Mouse (Mus musculus): ENCODE results near the gene Arhgef10l. TPM values are rescaled to one million over a fixed set of nuclear protein-coding genes. Genes with fewer than 3 reads are reported as not detected.

The Arhgef10l gene
- polyA plus RNA-seq, 1 experiment from 2014 or later = 17.1 TPM

GRCm38 (mm10) chr4:140499571-140499970 lies 166.2 kb downstream of the Arhgef10l start:
- Histone ChIP-seq H3K4me3 (no peak overlapping the region), H3K9me3 (replicated peaks) (no peaks in the 10 kb centered on the region), H3K27me3 (ENCODE audit: low read depth, poor library complexity, severe bottlenecking) (no peaks in the 10 kb centered on the region), H3K27ac (no peak overlapping the region), H3K4me1 (peaks cover 45% of the 10 kb centered on the region), H3K36me3 (no peaks in the 10 kb centered on the region)
- no peak for DNase-seq (ENCODE audit: low spot score)
- 84% methylated on average over 6 of the region's 6 CpGs for WGBS

- H3K9me3 ChIP-seq (replicated peaks) = no peaks in the 10 kb centered on the region
- no peaks in the 10 kb centered on the region for H3K36me3 ChIP-seq
- DNase-seq (ENCODE audit: low spot score) = no peak
- H3K27ac ChIP-seq = 0 out of 2 replicates have a peak overlapping the region, but pooled peaks have one; percentile 9
- H3K4me3 ChIP-seq = no peak overlapping the region
- H3K27me3 ChIP-seq (ENCODE audit: low read depth, poor library complexity, severe bottlenecking) = no peaks in the 10 kb centered on the region
- H3K4me1 ChIP-seq = peaks cover 36% of the 10 kb centered on the region
- 55% methylated on average over 20 of the region's 20 CpGs for WGBS
These were observed 168.6 kb downstream of the Arhgef10l start for GRCm38 (mm10) chr4:140497169-140497568.

DNA sequence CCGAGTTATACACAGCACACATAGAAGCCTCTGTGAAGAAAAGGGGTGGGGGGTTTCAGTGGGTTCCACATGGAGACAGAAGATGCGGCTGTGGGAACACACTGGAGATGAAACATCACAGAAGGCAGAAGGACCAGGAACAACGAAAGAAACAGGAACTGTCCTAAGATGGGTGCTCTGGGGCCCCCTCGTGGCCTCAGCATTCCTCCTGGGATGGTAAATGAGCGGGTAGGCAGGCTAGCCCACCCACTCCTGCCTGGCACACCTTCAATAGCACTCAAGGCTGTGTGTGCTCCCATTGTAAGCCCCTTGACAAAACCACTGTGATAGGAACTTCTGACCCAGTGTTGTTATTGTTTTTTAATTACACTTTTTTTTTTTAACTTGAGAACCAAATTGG lies 174.3 kb downstream of the Arhgef10l start:
- H3K36me3 ChIP-seq = no peaks in the 10 kb centered on the region
- 54% methylated on average over 5 of the region's 5 CpGs for WGBS
- H3K27ac ChIP-seq = no peak overlapping the region

GRCm38 (mm10) chr4:140485442-140485841 lies 180.4 kb downstream of the Arhgef10l start:
- Histone ChIP-seq H3K27ac (no peak overlapping the region), H3K9me3 (replicated peaks) (no peaks in the 10 kb centered on the region), H3K4me3 (no peak overlapping the region), H3K36me3 (no peaks in the 10 kb centered on the region), H3K27me3 (ENCODE audit: low read depth, poor library complexity, severe bottlenecking) (peaks cover 13% of the 10 kb centered on the region; the same call in 1 of the 2 replicates), H3K4me1 (peaks cover 29% of the 10 kb centered on the region)
- no peak for DNase-seq (ENCODE audit: low spot score)
- 23% methylated on average over 12 of the region's 12 CpGs for WGBS

More for the DNA sequence above, 174.3 kb downstream of the Arhgef10l start:
- no peak overlapping the region for H3K4me3 ChIP-seq
- peaks cover 26% of the 10 kb centered on the region for H3K4me1 ChIP-seq
- no peaks in the 10 kb centered on the region for H3K9me3 ChIP-seq (replicated peaks)
- no peak for DNase-seq (ENCODE audit: low spot score)
- H3K27me3 ChIP-seq (ENCODE audit: low read depth, poor library complexity, severe bottlenecking) = no peaks in the 10 kb centered on the region

GRCm38 (mm10) chr4:140483134-140483533 lies 182.7 kb downstream of the Arhgef10l start:
- Histone ChIP-seq H3K27me3 (ENCODE audit: low read depth, poor library complexity, severe bottlenecking) (peaks cover 16% of the 10 kb centered on the region), H3K4me1 (peaks cover 37% of the 10 kb centered on the region), H3K36me3 (no peaks in the 10 kb centered on the region), H3K27ac (no peak overlapping the region), H3K4me3 (no peak overlapping the region), H3K9me3 (replicated peaks) (no peaks in the 10 kb centered on the region)
- no peak for DNase-seq (ENCODE audit: low spot score)
- 89% methylated on average over 11 of the region's 11 CpGs for WGBS

DNA sequence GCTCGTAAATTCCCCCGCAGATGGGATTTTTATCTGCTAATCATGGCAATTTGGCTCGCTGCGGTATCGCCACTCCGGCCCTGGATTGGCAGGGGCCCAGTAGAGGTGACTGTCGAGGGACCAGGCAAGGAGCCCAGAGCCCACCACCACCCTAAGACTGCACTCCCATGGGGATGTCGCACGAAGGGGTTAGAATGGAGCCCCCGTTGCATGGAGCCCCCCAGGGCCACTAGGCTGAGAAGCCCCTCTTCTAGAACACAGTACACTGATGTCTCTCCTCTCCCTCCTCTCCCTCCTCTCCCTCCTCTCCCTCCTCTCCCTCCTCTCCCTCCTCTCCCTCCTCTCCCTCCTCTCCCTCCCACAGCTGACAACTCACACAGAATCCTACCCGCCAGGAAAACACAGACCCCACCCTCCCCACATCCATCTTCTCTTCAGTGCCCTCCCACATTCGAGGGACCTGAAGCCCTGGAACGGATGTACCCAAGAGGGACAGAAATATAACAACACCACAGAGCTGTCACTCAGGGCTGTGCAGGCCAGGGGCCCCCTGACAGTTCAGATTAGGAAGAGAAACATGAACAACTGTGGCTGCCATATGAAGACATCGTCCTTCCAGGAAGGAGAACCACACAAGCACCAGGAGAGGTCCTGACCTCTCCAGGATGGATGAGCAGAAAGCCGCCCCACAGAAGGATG lies 185.3 kb downstream of the Arhgef10l start:
- H3K27ac ChIP-seq = 0 out of 2 replicates have a peak overlapping the region, but pooled peaks have one; percentile 48
- no peaks in the 10 kb centered on the region for H3K9me3 ChIP-seq (replicated peaks)
- peaks cover 39% of the 10 kb centered on the region for H3K4me1 ChIP-seq
- H3K4me3 ChIP-seq = no peak overlapping the region
- no peaks in the 10 kb centered on the region for H3K36me3 ChIP-seq
- no peak for DNase-seq (ENCODE audit: low spot score)
- H3K27me3 ChIP-seq (ENCODE audit: low read depth, poor library complexity, severe bottlenecking) = peaks cover 16% of the 10 kb centered on the region
- 27% methylated on average over 15 of the region's 15 CpGs for WGBS

- Histone ChIP-seq H3K4me1 (peaks cover 26% of the 10 kb centered on the region), H3K36me3 (no peaks in the 10 kb centered on the region), H3K9me3 (replicated peaks) (no peaks in the 10 kb centered on the region), H3K27me3 (ENCODE audit: low read depth, poor library complexity, severe bottlenecking) (peaks cover 3% of the 10 kb centered on the region; the same call in 1 of the 2 replicates), H3K4me3 (no peak overlapping the region), H3K27ac (no peak overlapping the region)
- 57% methylated on average over 8 of the region's 8 CpGs for WGBS
- DNase-seq (ENCODE audit: low spot score) = no peak
These were observed 190.6 kb downstream of the Arhgef10l start for GRCm38 (mm10) chr4:140475194-140475593.

DNA sequence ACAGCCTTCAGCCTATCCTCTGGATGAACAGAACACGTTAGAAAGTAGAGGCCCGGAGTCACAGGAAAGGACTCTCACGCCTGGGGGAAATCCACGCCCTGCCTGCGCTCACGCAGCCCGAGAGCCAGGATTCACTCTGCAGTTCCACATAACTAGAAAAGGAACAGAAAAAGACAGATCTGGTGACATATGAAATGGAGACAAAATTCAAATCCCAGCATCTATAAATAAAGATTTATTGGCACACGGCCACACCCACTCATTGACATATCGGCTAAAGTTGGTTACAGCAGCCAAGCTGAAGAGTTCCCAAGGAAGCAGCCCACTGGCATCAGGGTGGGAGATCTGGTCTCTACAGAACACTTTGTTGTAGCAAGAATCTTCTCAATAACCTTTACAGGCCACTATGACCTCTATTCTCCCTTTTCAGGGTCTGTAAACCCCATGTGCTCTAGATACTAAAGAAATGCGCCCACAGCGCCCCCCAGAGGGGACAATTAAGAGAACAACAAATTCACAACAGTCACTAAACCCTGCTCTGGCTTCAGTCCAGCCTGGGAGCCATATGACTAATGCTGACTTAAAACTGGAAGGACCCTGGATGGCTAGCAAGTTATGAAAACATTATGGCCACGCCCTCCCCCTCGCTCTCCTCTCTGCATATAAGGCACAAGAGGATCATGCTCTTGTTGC lies 195.9 kb downstream of the Arhgef10l start:
- Histone ChIP-seq H3K27ac (no peak overlapping the region), H3K36me3 (no peaks in the 10 kb centered on the region), H3K4me3 (no peak overlapping the region), H3K9me3 (replicated peaks) (no peaks in the 10 kb centered on the region), H3K27me3 (ENCODE audit: low read depth, poor library complexity, severe bottlenecking) (no peaks in the 10 kb centered on the region; the same call in 1 of the 2 replicates), H3K4me1 (peaks cover 37% of the 10 kb centered on the region)
- no peak for DNase-seq (ENCODE audit: low spot score)
- WGBS = 71% methylated on average over 13 of the region's 13 CpGs

DNA sequence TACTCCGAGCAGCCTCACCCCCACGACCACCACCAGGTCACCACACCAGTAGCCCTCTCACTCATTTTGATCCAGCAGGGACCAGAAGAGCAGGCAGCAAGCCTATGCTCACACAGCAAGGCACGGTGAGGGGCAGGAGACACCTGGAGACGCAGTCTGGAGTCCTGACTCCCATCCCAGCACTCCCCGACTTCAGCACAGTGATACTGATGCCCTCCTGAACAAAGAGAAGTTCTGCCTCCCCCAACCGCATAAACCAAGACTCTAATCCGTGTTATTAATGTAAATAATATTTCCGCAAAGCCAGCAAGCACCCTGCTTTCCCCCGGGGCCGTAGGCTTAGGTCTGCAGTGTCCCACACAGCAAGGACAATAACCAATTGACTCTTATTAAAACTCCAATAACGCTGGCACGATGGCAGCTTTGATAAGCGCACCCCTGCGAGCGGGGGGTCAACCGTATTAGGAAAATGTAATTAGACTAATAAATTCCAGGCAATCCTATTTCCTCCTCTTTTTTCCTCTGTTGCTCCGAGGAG lies 198.5 kb downstream of the Arhgef10l start:
- no peaks in the 10 kb centered on the region for H3K36me3 ChIP-seq
- DNase-seq (ENCODE audit: low spot score) = no peak
- WGBS = 59% methylated on average over 17 of the region's 17 CpGs

More for the DNA sequence above, 198.5 kb downstream of the Arhgef10l start:
- Histone ChIP-seq H3K4me3 (no peak overlapping the region), H3K27me3 (ENCODE audit: low read depth, poor library complexity, severe bottlenecking) (no peaks in the 10 kb centered on the region; the same call in 1 of the 2 replicates), H3K4me1 (peaks cover 34% of the 10 kb centered on the region), H3K9me3 (replicated peaks) (no peaks in the 10 kb centered on the region), H3K27ac (no peak overlapping the region)

Small RNAs within 50 kb of the gene (microRNA-seq; reads per million reads assigned to microRNA genes)
- not detected for gene Gm23045

Other genes starting within 250 kb of the Arhgef10l start
- gene Rcc2, start 34.5 kb upstream of the Arhgef10l start, polyA plus RNA-seq (2016; fragmentation: Nextera tagmentation; extraction: Ambion mirVana) = 70.6 and 95.2 TPM in 2 replicates
- not detected in 2 replicates for gene Padi6, start 76.6 kb upstream of the Arhgef10l start, polyA plus RNA-seq (2016; fragmentation: Nextera tagmentation; extraction: Ambion mirVana)
- 0.08 TPM in 1 of 2 replicates, not detected in the other for gene Padi4, start 108.2 kb upstream of the Arhgef10l start, polyA plus RNA-seq (2016; fragmentation: Nextera tagmentation; extraction: Ambion mirVana)
- gene Padi3, start 144.6 kb upstream of the Arhgef10l start, polyA plus RNA-seq (2016; fragmentation: Nextera tagmentation; extraction: Ambion mirVana) = 1.3 and 1.5 TPM in 2 replicates
- 0.36 and 0.44 TPM in 2 replicates for gene Padi1, start 179.8 kb upstream of the Arhgef10l start, polyA plus RNA-seq (2016; fragmentation: Nextera tagmentation; extraction: Ambion mirVana)
- gene Padi2, start 240.3 kb upstream of the Arhgef10l start, polyA plus RNA-seq (2016; fragmentation: Nextera tagmentation; extraction: Ambion mirVana) = 0.05 and 0.33 TPM in 2 replicates